10 mouse cellular contexts compared by ENCODE assay signal in genomic region chr2:9884533-9885216, GRCm38 (mm10). TPM values are rescaled to one million over a fixed set of nuclear protein-coding genes. Genes with fewer than 3 reads are reported as not detected.
DNase-seq lines count a peak whose midpoint lies in the region; ATAC-seq and TF ChIP-seq lines count a peak whose summit lies in the region.
"Had no signal": no experiment of that assay in that cellular context is flagged by ENCODE, and none has a peak within 500 bp of the region (broad histone marks: within the 10 kb centered on the region; RNA-seq: fewer than 3 reads in every experiment).

No protein-coding gene starts in this region.

- peaks cover 4% of the 10 kb centered on the region; the same call in 1 of the 2 replicates for H3K4me1 ChIP-seq in kidney, postnatal 0 days (replicated peaks; ENCODE audit: insufficient read depth, low read length)
- peaks cover 55% of the 10 kb centered on the region for H3K4me1 ChIP-seq in hindbrain, embryonic 10.5 days (replicated peaks)
- peaks cover 11% of the 10 kb centered on the region for H3K4me1 ChIP-seq in limb, embryonic 14.5 days (ENCODE audit: control insufficient read depth, insufficient read depth, low read length)
- H3K4me1 ChIP-seq in cerebellum, adult 2 months (ENCODE audit: control insufficient read depth, insufficient read depth, low read length), result no peaks in the 10 kb centered on the region; the same call in 1 of the 2 replicates

- TF ChIP-seq POLR2A in limb, embryonic 14.5 days (IDR thresholded peaks at IDR 0.05; ENCODE audit: borderline replicate concordance, extremely low read depth, insufficient read depth, insufficient read length), result no peak
- no peak for TF ChIP-seq POLR2A in cerebellum, adult 2 months (IDR thresholded peaks at IDR 0.05; ENCODE audit: borderline replicate concordance, insufficient read depth, low read length)

- H3K27ac ChIP-seq in kidney, postnatal 0 days, result peak overlapping the region; percentile 81
- H3K27ac ChIP-seq in hindbrain, embryonic 10.5 days, result no peak overlapping the region; the same call in 1 of the 2 replicates
- H3K27ac ChIP-seq in limb, embryonic 14.5 days (replicated peaks; ENCODE audit: low read depth, low read length), result no peak overlapping the region
- no peak overlapping the region for H3K27ac ChIP-seq in cerebellum, adult 2 months (ENCODE audit: insufficient read depth, low read length)

- peak overlapping the region; percentile 56; the same call in 1 of the 2 replicates for H3K9ac ChIP-seq in kidney, postnatal 0 days (ENCODE audit: low read depth, low read length)
- H3K9ac ChIP-seq in limb, embryonic 14.5 days (ENCODE audit: low read depth, low read length, severe bottlenecking), result no peak overlapping the region

- H3K27me3 ChIP-seq in kidney, postnatal 0 days (ENCODE audit: insufficient read depth, low read length), result peaks cover 65% of the 10 kb centered on the region
- peaks cover 100% of the 10 kb centered on the region for H3K27me3 ChIP-seq in hindbrain, embryonic 10.5 days (ENCODE audit: insufficient read depth, poor library complexity, severe bottlenecking)
- H3K27me3 ChIP-seq in limb, embryonic 14.5 days (ENCODE audit: control insufficient read depth, insufficient read depth, low read length), result peaks cover 94% of the 10 kb centered on the region
- peaks cover 34% of the 10 kb centered on the region for H3K27me3 ChIP-seq in cerebellum, adult 2 months (ENCODE audit: control insufficient read depth, insufficient read depth, low read length)

- TF ChIP-seq CTCF in kidney, postnatal 0 days (IDR thresholded peaks at IDR 0.05; ENCODE audit: low read depth), result no peak
- TF ChIP-seq CTCF in cerebellum, adult 2 months (IDR thresholded peaks at IDR 0.05; ENCODE audit: borderline replicate concordance, insufficient read depth, low read depth, low read length), result no peak

- 7% methylated on average over 15 of the region's 15 CpGs for WGBS in kidney, postnatal 0 days
- WGBS in hindbrain, embryonic 10.5 days, result 2% methylated on average over 15 of the region's 15 CpGs
- WGBS in limb, embryonic 14.5 days, result 6% methylated on average over 15 of the region's 15 CpGs
- 8% methylated on average over 15 of the region's 15 CpGs for WGBS in cerebellum, adult 2 months

- intact Hi-C loops in left cerebral cortex, postnatal 4 days (cut with DNase I), result loop anchor here (5.0 to 10.0 kb wide), 4 partner anchors 128 to 1207 kb away; no protein-coding TSS in a partner anchor

- peak overlapping the region; percentile 91 for H3K4me2 ChIP-seq in kidney, postnatal 0 days (ENCODE audit: low read length)
- H3K4me2 ChIP-seq in limb, embryonic 14.5 days (replicated peaks; ENCODE audit: low read depth, low read length, severe bottlenecking), result 0 out of 2 replicates have a peak overlapping the region, but pooled peaks have one; percentile 10

- no peak for ATAC-seq in kidney, postnatal 0 days (replicated peaks; ENCODE audit: low FRiP score, low read depth)
- ATAC-seq in limb, embryonic 14.5 days (ENCODE audit: low FRiP score, low read depth), result no peak

- H3K4me3 ChIP-seq in kidney, postnatal 0 days (replicated peaks; ENCODE audit: low read depth, low read length), result peak overlapping the region; percentile 57
- peak overlapping the region; percentile 54 for H3K4me3 ChIP-seq in hindbrain, embryonic 10.5 days
- no peak overlapping the region for H3K4me3 ChIP-seq in limb, embryonic 14.5 days (replicated peaks; ENCODE audit: low read length)
- no peak overlapping the region for H3K4me3 ChIP-seq in cerebellum, adult 2 months (replicated peaks; ENCODE audit: insufficient read depth, low read depth, low read length)

- DNase-seq in kidney, postnatal 0 days (ENCODE audit: low spot score), result no peak
- DNase-seq in kidney, adult 18-20 months, result no peak
- peak; percentile 50 for DNase-seq in hindbrain, embryonic 10.5 days (ENCODE audit: low spot score)
- no peak for DNase-seq in limb, embryonic 14.5 days (ENCODE audit: low spot score)
- peak; percentile 4 for DNase-seq in retina, postnatal 1 day
- no peak for DNase-seq in left cerebral cortex, postnatal 4 days
- DNase-seq in cerebellum, adult 2 months, result no peak

- no peaks in the 10 kb centered on the region for H3K36me3 ChIP-seq in kidney, postnatal 0 days (ENCODE audit: insufficient read depth, low read length)
- H3K36me3 ChIP-seq in hindbrain, embryonic 10.5 days, result no peaks in the 10 kb centered on the region
- no peaks in the 10 kb centered on the region for H3K36me3 ChIP-seq in limb, embryonic 14.5 days (ENCODE audit: control insufficient read depth, insufficient read depth, low read length)

- no peaks in the 10 kb centered on the region for H3K9me3 ChIP-seq in kidney, postnatal 0 days (replicated peaks; ENCODE audit: low read length)
- H3K9me3 ChIP-seq in hindbrain, embryonic 10.5 days, result no peaks in the 10 kb centered on the region
- no peaks in the 10 kb centered on the region for H3K9me3 ChIP-seq in limb, embryonic 14.5 days (ENCODE audit: control insufficient read depth, low read length)

RNA-seq across cellular contexts. Expression of gene 4930412O13Rik, which starts 3.6 kb away (rescaled TPM):
- 3.3 and 5.0 TPM in 2 replicates for polyA plus RNA-seq in kidney, postnatal 0 days (2015; fragmentation: Nextera tagmentation; extraction: Ambion mirVana)
- polyA plus RNA-seq in hindbrain, embryonic 10.5 days (2016; fragmentation: Nextera tagmentation; extraction: Ambion mirVana), result 0.75 and 1.0 TPM in 2 replicates
- 0.38 and 0.64 TPM in 2 replicates for polyA plus RNA-seq in limb, embryonic 14.5 days (2012; rRNA removed)
- polyA plus RNA-seq in limb, embryonic 14.5 days (2014; fragmentation: Nextera tagmentation; extraction: Ambion mirVana), result not detected in 2 replicates
- total RNA-seq in left cerebral cortex, postnatal 4 days (2021), result not detected
- 0.30 TPM in 1 of 2 replicates, not detected in the other for polyA plus RNA-seq in cerebellum, adult 2 months (2012; rRNA removed)
- total RNA-seq: layer of hippocampus, postnatal 10 days; neutrophil, adult 5-6 weeks had no signal
- polyA plus RNA-seq: stomach, embryonic 14.5 days had no signal

RNA-seq across cellular contexts. Expression of gene 9230102O04Rik, which starts 4.7 kb away (rescaled TPM):
- polyA plus RNA-seq in kidney, postnatal 0 days (2015; fragmentation: Nextera tagmentation; extraction: Ambion mirVana), result 12.5 and 18.7 TPM in 2 replicates
- 0.54 TPM in 1 of 2 replicates, not detected in the other for polyA plus RNA-seq in hindbrain, embryonic 10.5 days (2016; fragmentation: Nextera tagmentation; extraction: Ambion mirVana)
- polyA plus RNA-seq in limb, embryonic 14.5 days (2012; rRNA removed), result not detected in 2 replicates
- not detected in 2 replicates for polyA plus RNA-seq in limb, embryonic 14.5 days (2014; fragmentation: Nextera tagmentation; extraction: Ambion mirVana)
- total RNA-seq in left cerebral cortex, postnatal 4 days (2021), result not detected
- polyA plus RNA-seq in cerebellum, adult 2 months (2012; rRNA removed), result not detected in 2 replicates
- total RNA-seq: layer of hippocampus, postnatal 10 days; neutrophil, adult 5-6 weeks had no signal
- polyA plus RNA-seq: stomach, embryonic 14.5 days had no signal

RNA-seq across cellular contexts. Expression of gene Gata3, which starts 5.2 kb away (rescaled TPM):
- 95.1 and 99.1 TPM in 2 replicates for polyA plus RNA-seq in kidney, postnatal 0 days (2015; fragmentation: Nextera tagmentation; extraction: Ambion mirVana)
- polyA plus RNA-seq in hindbrain, embryonic 10.5 days (2016; fragmentation: Nextera tagmentation; extraction: Ambion mirVana), result 14.2 and 16.8 TPM in 2 replicates
- polyA plus RNA-seq in limb, embryonic 14.5 days (2012; rRNA removed), result 6.4 and 6.9 TPM in 2 replicates
- polyA plus RNA-seq in limb, embryonic 14.5 days (2014; fragmentation: Nextera tagmentation; extraction: Ambion mirVana), result 27.0 and 29.4 TPM in 2 replicates
- total RNA-seq in left cerebral cortex, postnatal 4 days (2021), result 1 to 10 TPM; 1.0 to 1.5 TPM
- polyA plus RNA-seq in cerebellum, adult 2 months (2012; rRNA removed), result 1.2 and 1.3 TPM in 2 replicates

Comparison
In these comparisons a context has a peak if more than half of its experiments do, and no peak if none do; other contexts are left out.
1. DNase-seq: peak in hindbrain, embryonic 10.5 days (single experiment) and retina, postnatal 1 day (single experiment); none in kidney, postnatal 0 days (single experiment), kidney, adult 18-20 months (single experiment), limb, embryonic 14.5 days (single experiment), left cerebral cortex, postnatal 4 days (single experiment) and cerebellum, adult 2 months (0 of 2).
2. H3K4me3 ChIP-seq: peak in kidney, postnatal 0 days (single experiment) and hindbrain, embryonic 10.5 days (single experiment); none in limb, embryonic 14.5 days (single experiment) and cerebellum, adult 2 months (single experiment).